Mouse (Mus musculus) MEL (cell line): Measurements from ENCODE around the gene Slc25a45. TPM values are rescaled to one million over a fixed set of nuclear protein-coding genes. Genes with fewer than 3 reads are reported as not detected.

Experiments used
- DNase-seq: peaks from one replicate; pipeline ENCODE4 v3.0.0; 2011; ENCODE audit warnings: low read depth, low spot score
- H3K27ac ChIP-seq: 2 replicates; pipeline ENCODE4 v1.5.1; 2012; ENCODE audit warnings: low read depth, mild to moderate bottlenecking, control low read depth, low read length, moderate library complexity; ENCODE audit not compliant: control insufficient read depth
- H3K27me3 ChIP-seq, 2 experiments: fragments of 150-350 bp in 1 of 2; sonication (generic) in 1 of 2; 2 replicates each; pipeline ENCODE4 v1.6.1; 2012; ENCODE audit warnings: low read length in 2 of 2, mild to moderate bottlenecking in 2 of 2, improper control_type of control experiment in 1 of 2, moderate library complexity in 1 of 2; ENCODE audit not compliant: insufficient read depth in 2 of 2, control insufficient read depth in 1 of 2
- H3K36me3 ChIP-seq, 2 experiments: 2 replicates each; pipeline ENCODE4 v1.6.1; 2012 to 2014; ENCODE audit warnings: low read length in 2 of 2, improper control_type of control experiment in 1 of 2, inconsistent platforms in 1 of 2, mild to moderate bottlenecking in 1 of 2; ENCODE audit not compliant: insufficient read depth in 2 of 2, control insufficient read depth in 1 of 2
- H3K4me1 ChIP-seq, 2 experiments: fragments of 150-350 bp in 1 of 2; sonication (generic) in 1 of 2; 2 replicates each; pipeline ENCODE4 v1.6.1; 2012; ENCODE audit warnings: low read length in 2 of 2, improper control_type of control experiment in 1 of 2, mild to moderate bottlenecking in 1 of 2; ENCODE audit not compliant: insufficient read depth in 2 of 2, control insufficient read depth in 1 of 2
- H3K4me3 ChIP-seq, 2 experiments: fragments of 150-350 bp in 1 of 2; sonication (generic) in 1 of 2; 2 replicates each; pipeline ENCODE4 v1.5.1; 2012; ENCODE audit warnings: low read depth in 2 of 2, low read length in 2 of 2, mild to moderate bottlenecking in 2 of 2, moderate library complexity in 2 of 2, control low read depth in 1 of 2, improper control_type of control experiment in 1 of 2; ENCODE audit not compliant: control insufficient read depth in 1 of 2, insufficient read depth in 1 of 2
- H3K79me2 ChIP-seq: 2 replicates; pipeline ENCODE4 v1.6.1; 2012; ENCODE audit warnings: mild to moderate bottlenecking, low read length, moderate library complexity; ENCODE audit not compliant: control insufficient read depth, poor library complexity, insufficient read depth
- H3K9ac ChIP-seq: 2 replicates; pipeline ENCODE4 v1.6.1; 2012; ENCODE audit warnings: low read depth, mild to moderate bottlenecking, control low read depth, low read length, moderate library complexity; ENCODE audit not compliant: control insufficient read depth, poor library complexity, severe bottlenecking
- H3K9me3 ChIP-seq: fragments of 150-350 bp; sonication (generic); replicated peaks from 2 replicates; pipeline ENCODE4 v1.6.1; 2012; ENCODE audit warnings: mild to moderate bottlenecking, low read length, improper control_type of control experiment, moderate library complexity; ENCODE audit not compliant: insufficient read depth
- BHLHE40 ChIP-seq: IDR thresholded peaks from 2 replicates; pipeline ENCODE4 v1.6.1; 2012; ENCODE audit warnings: low read depth, mild to moderate bottlenecking, inconsistent platforms, low read length, improper control_type of control experiment, borderline replicate concordance
- CHD1 ChIP-seq: IDR thresholded peaks from 2 replicates; pipeline ENCODE4 v1.6.1; 2012; ENCODE audit warnings: low read depth, mild to moderate bottlenecking, inconsistent platforms, low read length, improper control_type of control experiment
- CTCF ChIP-seq, 3 experiments: IDR thresholded peaks in 2 of 3; conservative IDR thresholded peaks in 1 of 3; 2 replicates each; pipeline ENCODE4 v1.5.1; 2011 to 2012; ENCODE audit warnings: low read length in 3 of 3, low read depth in 2 of 3, mild to moderate bottlenecking in 2 of 3, improper control_type of control experiment in 1 of 3, inconsistent platforms in 1 of 3, mixed read lengths in 1 of 3, moderate library complexity in 1 of 3; ENCODE audit not compliant: control insufficient read depth in 1 of 3, insufficient read depth in 1 of 3, poor library complexity in 1 of 3, severe bottlenecking in 1 of 3
- ELF1 ChIP-seq: IDR thresholded peaks from 2 replicates; pipeline ENCODE4 v1.6.1; 2014; ENCODE audit warnings: low read depth, mild to moderate bottlenecking, inconsistent platforms, low read length, improper control_type of control experiment, moderate library complexity
- ETS1 ChIP-seq: IDR thresholded peaks from 2 replicates; pipeline ENCODE4 v1.6.1; 2012; ENCODE audit warnings: low read depth, mild to moderate bottlenecking, inconsistent platforms, low read length, improper control_type of control experiment, moderate library complexity
- HCFC1 ChIP-seq: IDR thresholded peaks from 2 replicates; pipeline ENCODE4 v1.6.1; 2012; ENCODE audit warnings: low read depth, mild to moderate bottlenecking, inconsistent platforms, low read length, improper control_type of control experiment, moderate library complexity
- NRF1 ChIP-seq: IDR thresholded peaks from 2 replicates; pipeline ENCODE4 v1.6.1; 2014; ENCODE audit warnings: low read depth, mild to moderate bottlenecking, inconsistent platforms, low read length, improper control_type of control experiment, moderate library complexity; ENCODE audit not compliant: poor library complexity, insufficient read depth, severe bottlenecking
- POLR2AphosphoS2 ChIP-seq: IDR thresholded peaks from 2 replicates; pipeline ENCODE4 v1.6.1; 2011; ENCODE audit warnings: low read length, improper control_type of control experiment
- RAD21 ChIP-seq: IDR thresholded peaks from 2 replicates; pipeline ENCODE4 v1.6.1; 2011; ENCODE audit warnings: mild to moderate bottlenecking, low read depth, low read length, improper control_type of control experiment
- SMC3 ChIP-seq: IDR thresholded peaks from 2 replicates; pipeline ENCODE4 v1.6.1; 2011; ENCODE audit warnings: low read depth, low read length, improper control_type of control experiment
- TAL1 ChIP-seq: IDR thresholded peaks from 2 replicates; pipeline ENCODE4 v1.6.1; 2012; ENCODE audit warnings: mild to moderate bottlenecking, inconsistent platforms, low read length, moderate library complexity, mixed read lengths
- UBTF ChIP-seq: IDR thresholded peaks from 2 replicates; pipeline ENCODE4 v1.6.1; 2012; ENCODE audit warnings: low read depth, mild to moderate bottlenecking, inconsistent platforms, low read length, improper control_type of control experiment, moderate library complexity, borderline replicate concordance; ENCODE audit not compliant: insufficient read depth
- USF1 ChIP-seq: IDR thresholded peaks from 2 replicates; pipeline ENCODE4 v1.6.1; 2014; ENCODE audit warnings: low read depth, mild to moderate bottlenecking, inconsistent platforms, low read length, improper control_type of control experiment, moderate library complexity
- polyA plus RNA-seq, 2 experiments: library from polyadenylated mRNA; stranded (reverse) in 1 of 2; unstranded in 1 of 2; fragments of >175 nt in 1 of 2; fragments of >200 nt in 1 of 2; gene quantifications; 2 replicates each; pipeline versions ENCODE4 v1.2.1 to v1.2.4; 2012; ENCODE audit warnings: low replicate concordance in 2 of 2, low read depth in 1 of 2; ENCODE audit not compliant: insufficient read length in 2 of 2, insufficient read depth in 1 of 2, missing spikeins in 1 of 2
- total RNA-seq: library from RNA; depleted of rRNA; stranded (reverse); fragments of 300-350 nt; gene quantifications from 2 replicates; pipeline ENCODE4 v1.2.3, GENCODE M21; 2012

The Slc25a45 gene
- total and polyA plus RNA-seq, 3 experiments = 23.5 to 30.7 TPM; not detected in 1

GRCm38 (mm10) chr19:5872931-5873556, 4.6 kb upstream of the Slc25a45 start:
- no peak overlapping the region for H3K9ac ChIP-seq
- H3K4me3 ChIP-seq = no peak overlapping the region
- no peaks in the 10 kb centered on the region for H3K27me3 ChIP-seq
- H3K36me3 ChIP-seq = peaks cover 0 to 11% of the 10 kb centered on the region in 2 experiments; a peak in 2 of 4 replicates
- peaks cover 6% of the 10 kb centered on the region; the same call in 1 of the 2 replicates for H3K79me2 ChIP-seq
- no peak for DNase-seq
- no peak for TF ChIP-seq POLR2AphosphoS2
- no peak for TF ChIP-seq NRF1
- no peak for TF ChIP-seq CTCF (IDR thresholded peaks at IDR 0.05 in 2 of 3, conservative IDR thresholded peaks at IDR 0.05 in 1 of 3; ENCODE audit: control insufficient read depth in 1 of 3, insufficient read depth in 1 of 3, low read depth in 2 of 3, low read length in 3 of 3, poor library complexity in 1 of 3, severe bottlenecking in 1 of 3)
- TF ChIP-seq HCFC1 = no peak
- no peak for TF ChIP-seq UBTF
- no peak for TF ChIP-seq SMC3
- TF ChIP-seq BHLHE40 = no peak
- TF ChIP-seq USF1 = no peak
- H3K4me1 ChIP-seq = peaks cover 2 to 16% of the 10 kb centered on the region in 2 experiments
- H3K9me3 ChIP-seq = no peaks in the 10 kb centered on the region
- no peak overlapping the region for H3K27ac ChIP-seq

- H3K27me3 ChIP-seq = no peaks in the 10 kb centered on the region
- H3K79me2 ChIP-seq = peaks cover 18% of the 10 kb centered on the region
- H3K4me3 ChIP-seq = peak overlapping the region; percentile 87 to 91
- H3K9ac ChIP-seq = peak overlapping the region; percentile 90
- H3K4me1 ChIP-seq = peaks cover 4 to 23% of the 10 kb centered on the region in 2 experiments
- no peaks in the 10 kb centered on the region for H3K9me3 ChIP-seq
- TF ChIP-seq ETS1 (no peak), NRF1 (no peak), TAL1 (no peak), ELF1 (no peak), CHD1 (no peak), RAD21 (no peak)
- no peak overlapping the region; the same call in 1 of the 2 replicates for H3K27ac ChIP-seq
- H3K36me3 ChIP-seq = peaks cover 0 to 14% of the 10 kb centered on the region in 2 experiments; a peak in 2 of 4 replicates
- peak; percentile 26 for DNase-seq
Observed at GRCm38 (mm10) chr19:5874391-5874968, 3.1 kb upstream of the Slc25a45 start.
